ENCODE assay signal across 29 mouse cellular contexts in genomic region chr6:146781566-146781965, GRCm38 (mm10). TPM values are rescaled to one million over a fixed set of nuclear protein-coding genes. Genes with fewer than 3 reads are reported as not detected.
"Had no signal": no experiment of that assay in that cellular context is flagged by ENCODE, and none has a peak within 500 bp of the region (broad histone marks: within the 10 kb centered on the region; RNA-seq: fewer than 3 reads in every experiment).

No protein-coding gene starts in this region.

- H3K36me3 ChIP-seq: embryonic facial prominence, embryonic 12.5 days had no signal

- H3K4me2 ChIP-seq: embryonic facial prominence, embryonic 12.5 days; embryonic facial prominence, embryonic 13.5 days; embryonic facial prominence, embryonic 15.5 days; forebrain, embryonic 12.5 days; forebrain, embryonic 13.5 days; forebrain, embryonic 15.5 days had no signal

- H3K9ac ChIP-seq: embryonic facial prominence, embryonic 12.5 days; embryonic facial prominence, embryonic 13.5 days; embryonic facial prominence, embryonic 15.5 days; forebrain, embryonic 12.5 days; forebrain, embryonic 13.5 days; forebrain, embryonic 15.5 days; forebrain, postnatal 0 days had no signal

- H3K27ac ChIP-seq: embryonic facial prominence, embryonic 10.5 days; embryonic facial prominence, embryonic 12.5 days; embryonic facial prominence, embryonic 13.5 days; embryonic facial prominence, embryonic 15.5 days; forebrain, embryonic 10.5 days; forebrain, embryonic 12.5 days; forebrain, embryonic 13.5 days; forebrain, embryonic 15.5 days; gastrocnemius, adult 2 months had no signal

- H3K27me3 ChIP-seq: embryonic facial prominence, embryonic 12.5 days; embryonic facial prominence, embryonic 13.5 days; embryonic facial prominence, embryonic 15.5 days; forebrain, embryonic 12.5 days; forebrain, embryonic 13.5 days; forebrain, embryonic 15.5 days had no signal

- H3K4me3 ChIP-seq: embryonic facial prominence, embryonic 10.5 days; embryonic facial prominence, embryonic 12.5 days; embryonic facial prominence, embryonic 13.5 days; embryonic facial prominence, embryonic 15.5 days; erythroblast, embryonic 14.5 days; forebrain, embryonic 10.5 days; forebrain, embryonic 12.5 days; forebrain, embryonic 13.5 days; forebrain, embryonic 15.5 days; gastrocnemius, adult 2 months had no signal

- H3K9me3 ChIP-seq: embryonic facial prominence, embryonic 12.5 days; embryonic facial prominence, embryonic 15.5 days; forebrain, embryonic 10.5 days; forebrain, embryonic 12.5 days; forebrain, embryonic 13.5 days; forebrain, embryonic 15.5 days had no signal

- ATAC-seq: forebrain, embryonic 13.5 days; forebrain, embryonic 14.5 days; forebrain, embryonic 15.5 days; forebrain, embryonic 16.5 days; forebrain, postnatal 0 days had no signal

- DNase-seq: cerebellum, adult 2 months; cerebellum, adult 8-10 months; cerebellum, adult 9-10 months; cerebellum, adult 9-11 months; cerebellum, postnatal 10 days; cerebellum, postnatal 14 days; cerebellum, postnatal 25 days; cerebellum, postnatal 36 days; embryo, embryonic 11 days; forebrain, postnatal 0 days; gastrocnemius, adult 2 months; gastrocnemius, postnatal 10 days; gastrocnemius, postnatal 14 days; gastrocnemius, postnatal 25 days; gastrocnemius, postnatal 36 days; heart, adult 18-20 months had no signal

- H3K4me1 ChIP-seq: embryonic facial prominence, embryonic 10.5 days; embryonic facial prominence, embryonic 12.5 days; embryonic facial prominence, embryonic 13.5 days; embryonic facial prominence, embryonic 15.5 days; forebrain, embryonic 13.5 days; forebrain, embryonic 15.5 days had no signal

RNA-seq across cellular contexts. Expression of gene Arntl2, which starts 14.3 kb away (rescaled TPM):
- total RNA-seq: common myeloid progenitor, adult 5-6 weeks; granulocyte monocyte progenitor cell, adult 5-6 weeks had no signal
- polyA plus RNA-seq: erythroblast, embryonic 14.5 days had no signal
